Mouse (Mus musculus): ENCODE measurements at regions not wholly inside any gene's neighbourhood (a gene's known extent, or its start where the extent isn't known, plus 50 kb on each side); places are given as distances from the start of the nearest gene placed in this dataset.
"Not testable (repeated sequence)": the region's sequence is repeated elsewhere in the genome, so short reads cannot be mapped to it uniquely, and the experiment has no call there.

DNA sequence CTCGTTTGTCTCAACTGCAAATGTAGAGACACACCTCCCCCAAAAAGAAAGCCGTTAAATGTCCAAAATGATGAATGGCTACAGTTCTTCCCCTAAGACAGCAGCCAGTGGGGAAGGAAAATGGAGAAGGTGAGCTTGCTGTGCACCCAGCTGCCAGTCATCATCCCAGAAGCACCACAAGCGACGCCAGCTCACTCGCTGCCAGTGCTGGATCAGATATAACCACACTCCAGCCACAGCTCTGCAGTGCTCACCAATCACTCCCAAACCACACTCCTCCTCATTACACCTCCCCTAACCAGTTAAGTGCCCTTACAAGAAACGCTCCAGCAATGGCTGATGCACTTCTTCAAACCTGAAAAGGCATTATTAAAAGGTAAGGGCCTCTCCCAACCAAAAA, 114.4 kb downstream of the Sox4 start:
- DNase-seq = no peak

DNA sequence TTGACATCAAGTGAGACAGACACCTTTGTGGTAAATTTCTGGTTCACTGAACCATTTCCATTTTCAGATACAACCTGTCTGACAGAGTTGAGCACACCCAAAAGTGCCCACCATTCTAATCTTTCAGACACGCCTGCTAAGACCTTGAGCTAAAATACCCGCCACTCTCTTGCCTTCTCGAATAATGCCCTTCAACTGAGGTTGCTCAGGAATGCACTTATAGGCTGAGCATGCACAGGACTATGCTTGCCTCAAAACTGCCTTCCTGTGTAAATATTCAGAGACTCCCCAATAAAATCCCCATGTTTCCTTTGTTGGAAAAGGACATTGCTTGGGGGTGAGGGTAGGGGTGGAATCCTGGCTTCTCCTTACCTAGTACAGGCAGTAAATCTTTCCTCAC, 115.3 kb downstream of the Sox4 start:
- DNase-seq = no peak

DNA sequence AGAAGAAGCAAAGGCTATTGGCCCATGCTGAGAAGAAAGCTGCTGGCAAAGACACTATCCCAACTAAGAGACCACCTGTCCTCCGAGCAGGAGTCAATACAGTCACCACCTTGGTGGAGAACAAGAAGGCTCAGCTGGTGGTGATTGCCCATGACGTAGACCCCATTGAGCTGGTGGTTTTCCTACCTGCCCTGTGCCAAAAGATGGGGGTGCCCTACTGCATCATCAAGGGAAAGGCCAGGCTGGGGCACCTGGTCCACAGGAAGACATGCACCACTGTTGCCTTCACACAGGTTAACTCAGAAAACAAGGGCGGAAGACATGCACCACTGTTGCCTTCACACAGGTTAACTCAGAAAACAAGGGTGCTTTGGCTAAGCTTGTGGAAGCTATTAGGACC, 116.3 kb downstream of the Sox4 start:
- not testable (repeated sequence) for DNase-seq

- no peak for DNase-seq
These were observed 119.8 kb downstream of the Sox4 start for GRCm38 (mm10) chr13:28833700-28834065.

DNA sequence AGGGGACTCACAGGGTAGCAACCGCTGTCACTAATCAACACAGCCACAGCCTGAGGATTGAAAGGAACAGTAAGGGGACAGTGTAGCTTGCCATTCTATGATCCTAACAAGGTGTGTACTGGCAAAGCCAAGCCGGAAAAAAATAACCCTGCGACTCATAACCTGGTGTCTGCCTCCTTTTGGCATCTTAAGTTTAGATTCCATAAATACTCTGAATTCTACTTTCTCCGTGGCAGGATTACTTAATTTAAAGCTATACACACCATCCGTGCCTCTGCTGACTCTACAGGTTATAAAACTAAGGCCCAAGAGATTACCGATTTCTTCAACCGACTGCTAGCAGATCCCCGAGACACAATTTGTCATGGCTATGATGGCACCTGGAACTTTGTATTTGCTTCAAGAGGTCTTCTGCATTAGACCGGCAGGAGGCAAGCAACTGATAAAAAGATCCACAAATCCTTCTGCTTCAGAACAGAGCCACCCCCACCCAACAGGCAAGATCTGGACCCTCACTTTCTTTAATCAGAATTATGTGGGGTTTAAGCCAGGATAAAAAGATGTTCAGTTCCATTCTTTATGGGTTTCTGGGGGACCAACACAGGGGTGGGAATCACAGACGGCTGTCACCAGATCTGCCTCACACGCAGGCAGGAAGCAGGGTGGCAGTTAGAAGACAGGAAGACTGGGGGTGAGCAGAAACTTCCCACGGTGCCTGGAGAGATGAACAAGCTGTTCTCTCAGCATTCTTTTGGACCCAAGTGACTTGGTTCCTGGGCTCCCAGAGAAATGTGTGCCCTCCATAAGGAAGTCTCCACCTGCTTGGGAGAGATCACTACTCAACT, 120.4 kb downstream of the Sox4 start:
- DNase-seq = no peak

- DNase-seq = no peak
These were observed 127.2 kb downstream of the Sox4 start for GRCm38 (mm10) chr13:28826284-28826683.

- DNase-seq = no peak
These were observed 129.5 kb downstream of the Sox4 start for GRCm38 (mm10) chr13:28823985-28824384.

GRCm38 (mm10) chr13:28823311-28823880, 130.1 kb downstream of the Sox4 start:
- DNase-seq = no peak

DNA sequence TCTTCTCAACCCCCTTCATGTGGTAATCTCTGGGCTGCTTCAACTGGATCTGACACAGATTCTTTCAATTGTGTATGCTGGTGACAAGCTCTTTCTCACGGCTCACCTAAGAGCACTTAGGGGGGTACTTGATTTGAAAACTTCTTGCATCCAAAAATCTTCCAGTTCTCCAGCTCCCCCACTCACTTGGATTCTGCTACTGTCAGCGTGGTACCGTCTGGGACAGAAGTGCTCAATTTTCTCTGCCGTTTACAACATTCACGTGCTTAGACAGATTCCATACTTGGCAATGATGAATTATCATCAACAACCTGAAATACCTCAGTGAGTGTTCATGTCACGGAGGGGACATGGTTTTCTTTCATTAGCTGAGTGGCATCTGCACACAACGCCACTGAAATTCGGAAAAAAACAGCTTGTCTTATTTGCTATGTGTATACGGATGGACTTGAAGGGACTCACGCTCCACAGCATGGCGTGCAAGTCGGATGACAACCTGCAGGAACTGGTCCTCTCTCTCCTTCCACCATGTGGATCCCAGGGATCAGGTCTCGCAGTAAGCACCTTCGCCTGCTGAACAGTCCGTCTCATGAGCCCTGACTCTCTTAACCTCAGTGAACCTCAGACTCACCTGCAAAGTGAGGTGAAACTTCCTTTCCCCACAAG, 132.5 kb downstream of the Sox4 start:
- no peak for DNase-seq

- DNase-seq = no peak
These were observed 139.4 kb downstream of the Sox4 start for GRCm38 (mm10) chr13:28814127-28814526.

DNA sequence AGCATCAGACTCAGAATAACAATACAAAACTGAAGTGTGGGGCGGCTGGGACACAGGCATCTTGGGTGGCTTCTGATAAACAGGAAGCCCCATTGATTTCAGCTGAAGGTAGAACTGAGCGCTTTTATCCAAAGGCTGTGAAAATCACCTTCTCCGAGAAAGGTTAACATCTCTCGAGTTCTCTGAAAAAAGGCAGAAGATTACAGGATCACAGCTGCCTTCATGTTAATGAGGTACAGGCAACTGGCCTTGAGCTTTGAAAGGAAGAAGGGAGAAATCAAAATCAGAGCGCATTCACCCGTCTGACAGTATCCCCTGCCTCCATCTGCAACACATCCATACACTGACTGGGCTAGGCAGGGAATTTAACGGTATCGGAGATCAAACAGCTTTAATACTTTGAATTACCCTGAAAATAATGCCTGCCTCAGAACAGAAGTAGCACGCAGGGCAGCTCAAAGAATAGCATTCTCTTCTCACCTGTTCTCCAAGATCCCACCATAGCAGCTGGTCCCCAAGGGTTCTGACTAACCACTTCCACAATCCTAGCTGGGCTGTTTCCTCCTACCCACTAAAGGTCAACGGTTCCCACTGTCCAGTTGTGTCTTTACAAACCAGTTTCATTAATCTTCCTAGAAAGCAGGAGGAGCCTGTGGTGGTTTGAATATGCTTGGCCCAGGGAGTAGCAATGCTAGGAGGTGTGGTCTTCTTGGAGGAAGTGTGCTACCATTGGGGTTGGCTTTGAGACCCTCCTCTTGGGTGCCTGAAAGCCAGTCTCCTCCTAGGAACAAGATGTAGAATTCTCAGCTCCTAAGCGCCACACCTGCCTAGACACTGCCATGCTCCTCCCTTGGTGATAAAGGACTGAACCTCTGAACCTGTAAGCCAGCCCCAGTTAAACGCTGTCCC, 141.6 kb downstream of the Sox4 start:
- DNase-seq = no peak

DNA sequence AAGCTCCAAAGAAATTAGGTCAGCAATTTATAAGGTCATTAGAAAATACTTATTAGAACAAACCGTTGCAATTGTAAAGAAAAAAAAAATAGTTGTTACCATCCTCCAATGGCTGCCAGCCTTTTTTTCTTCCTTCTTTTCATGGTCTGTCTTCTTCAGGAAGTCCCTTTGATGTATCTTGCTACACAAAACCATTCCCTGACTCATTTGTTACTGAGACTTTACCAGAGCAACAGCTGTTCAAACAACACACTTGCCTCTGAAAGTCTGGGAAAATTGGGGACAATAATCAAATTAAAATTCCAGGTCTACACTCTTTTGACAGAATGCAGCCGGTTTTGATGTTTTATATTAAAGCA, 142.5 kb downstream of the Sox4 start:
- DNase-seq = no peak

GRCm38 (mm10) chr13:28810326-28811080, 143.0 kb downstream of the Sox4 start:
- DNase-seq = peak in 1 of 2 experiments; percentile 29

GRCm38 (mm10) chr13:28805302-28805701, 148.2 kb downstream of the Sox4 start:
- DNase-seq = no peak

- no peak for DNase-seq
These were observed 152.1 kb downstream of the Sox4 start for GRCm38 (mm10) chr13:28801210-28801954.

- no peak for DNase-seq
These were observed 152.8 kb downstream of the Sox4 start for GRCm38 (mm10) chr13:28800676-28801075.

DNA sequence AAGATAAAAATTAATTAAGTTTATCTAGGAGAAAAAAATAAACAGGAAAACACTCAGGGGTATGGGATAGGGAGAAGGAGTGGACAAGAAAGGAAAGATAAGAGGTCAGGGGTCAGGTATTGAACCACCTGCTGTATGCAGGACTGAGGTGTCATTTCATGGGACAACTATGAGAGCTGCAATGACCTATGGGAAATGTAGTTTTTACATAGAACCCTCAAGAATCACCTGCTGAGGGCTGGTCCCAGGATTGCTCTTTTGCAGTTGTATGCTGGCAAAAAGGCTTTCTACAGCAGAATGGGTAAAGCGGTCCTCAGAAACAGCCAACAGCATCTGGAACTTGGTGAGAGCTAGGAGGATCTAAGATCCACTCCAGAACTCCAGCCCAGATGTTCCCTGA, 154.0 kb downstream of the Sox4 start:
- no peak for DNase-seq

GRCm38 (mm10) chr13:28797617-28798475, 155.7 kb downstream of the Sox4 start:
- no peak for DNase-seq

DNA sequence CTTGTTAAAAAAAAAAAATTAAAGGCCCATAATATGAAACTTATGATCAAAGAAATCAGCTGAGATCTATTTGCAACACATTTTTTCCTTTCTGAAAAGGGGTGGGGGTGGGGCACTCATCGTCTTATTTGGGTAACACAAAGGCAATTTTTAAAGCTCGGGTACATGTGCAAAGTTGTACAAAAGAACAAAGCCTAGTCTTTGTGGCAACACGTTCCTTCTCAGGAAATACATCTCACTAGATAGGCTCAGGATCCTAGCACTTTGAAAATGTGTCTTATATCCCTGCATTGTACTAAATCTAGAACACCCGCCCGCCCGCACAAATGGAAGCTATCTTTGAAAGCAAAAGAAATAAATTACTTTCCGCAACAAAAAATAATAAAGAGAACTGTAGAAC, 158.2 kb downstream of the Sox4 start:
- no peak for DNase-seq

DNA sequence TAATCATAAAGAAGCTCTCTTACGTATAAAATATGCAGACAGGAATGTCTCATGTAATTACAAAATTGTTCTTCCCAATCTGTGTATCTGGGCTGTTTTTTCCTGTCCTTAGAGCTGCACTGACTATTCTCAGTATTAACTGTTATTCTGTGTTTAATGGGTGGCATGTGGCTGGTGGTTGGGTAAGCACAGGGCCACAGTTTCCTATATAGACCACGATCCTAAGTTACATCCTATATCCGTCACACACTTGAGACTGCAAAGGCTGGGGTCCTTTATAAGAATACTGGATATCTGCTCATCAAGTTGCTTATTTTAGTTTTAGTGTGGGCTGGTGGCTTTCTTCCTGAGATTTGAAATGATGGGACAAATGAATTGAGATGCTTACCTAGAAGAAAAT, 159.0 kb downstream of the Sox4 start:
- DNase-seq = no peak
